Mouse (Mus musculus): Measurements from ENCODE around the gene Elavl1. TPM values are rescaled to one million over a fixed set of nuclear protein-coding genes. Genes with fewer than 3 reads are reported as not detected.
A peak's percentile ranks its signal among the peaks of the same experiment; 100 is the strongest.

Elavl1 gene
- polyA plus RNA-seq, 1 experiment, result 28.2 TPM

- Histone ChIP-seq H3K4me1 (ENCODE audit: control insufficient read depth, insufficient read depth, low read length) (peaks cover 11% of the 10 kb centered on the region), H3K27me3 (ENCODE audit: control insufficient read depth, insufficient read depth, low read length) (no peaks in the 10 kb centered on the region), H3K36me3 (ENCODE audit: control insufficient read depth, insufficient read depth, low read length) (no peaks in the 10 kb centered on the region), H3K27ac (ENCODE audit: control insufficient read depth, insufficient read depth, low read depth, low read length) (peak overlapping the region; percentile 65), H3K4me3 (ENCODE audit: control insufficient read depth, low read depth, low read length) (peak overlapping the region; percentile 10; the same call in 1 of the 2 replicates)
- TF ChIP-seq CTCF (IDR thresholded peaks at IDR 0.05; ENCODE audit: control insufficient read depth, insufficient read depth, insufficient replicate concordance, low read depth, low read length) (no peak), POLR2A (IDR thresholded peaks at IDR 0.05; ENCODE audit: control insufficient read depth, low read depth, low read length) (no peak)
Measured at GRCm38 (mm10) chr8:4347661-4348060, 22.4 kb upstream of the Elavl1 start.

GRCm38 (mm10) chr8:4340207-4340606, 15.0 kb upstream of the Elavl1 start:
- H3K27me3 ChIP-seq (ENCODE audit: control insufficient read depth, insufficient read depth, low read length), result no peaks in the 10 kb centered on the region
- H3K27ac ChIP-seq (ENCODE audit: control insufficient read depth, insufficient read depth, low read depth, low read length), result no peak overlapping the region
- H3K36me3 ChIP-seq (ENCODE audit: control insufficient read depth, insufficient read depth, low read length), result peaks cover 3% of the 10 kb centered on the region
- no peak overlapping the region for H3K4me3 ChIP-seq (ENCODE audit: control insufficient read depth, low read depth, low read length)
- H3K4me1 ChIP-seq (ENCODE audit: control insufficient read depth, insufficient read depth, low read length), result no peaks in the 10 kb centered on the region
- no peak for TF ChIP-seq POLR2A (IDR thresholded peaks at IDR 0.05; ENCODE audit: control insufficient read depth, low read depth, low read length)
- no peak for TF ChIP-seq CTCF (IDR thresholded peaks at IDR 0.05; ENCODE audit: control insufficient read depth, insufficient read depth, insufficient replicate concordance, low read depth, low read length)

GRCm38 (mm10) chr8:4335678-4336077, 10.5 kb upstream of the Elavl1 start:
- Histone ChIP-seq H3K27me3 (ENCODE audit: control insufficient read depth, insufficient read depth, low read length) (no peaks in the 10 kb centered on the region), H3K4me3 (ENCODE audit: control insufficient read depth, low read depth, low read length) (no peak overlapping the region), H3K4me1 (ENCODE audit: control insufficient read depth, insufficient read depth, low read length) (no peaks in the 10 kb centered on the region), H3K36me3 (ENCODE audit: control insufficient read depth, insufficient read depth, low read length) (peaks cover 4% of the 10 kb centered on the region), H3K27ac (ENCODE audit: control insufficient read depth, insufficient read depth, low read depth, low read length) (no peak overlapping the region)
- TF ChIP-seq POLR2A (IDR thresholded peaks at IDR 0.05; ENCODE audit: control insufficient read depth, low read depth, low read length) (no peak), CTCF (IDR thresholded peaks at IDR 0.05; ENCODE audit: control insufficient read depth, insufficient read depth, insufficient replicate concordance, low read depth, low read length) (no peak)

- no peak overlapping the region for H3K27ac ChIP-seq (ENCODE audit: control insufficient read depth, insufficient read depth, low read depth, low read length)
- no peaks in the 10 kb centered on the region for H3K27me3 ChIP-seq (ENCODE audit: control insufficient read depth, insufficient read depth, low read length)
- TF ChIP-seq CTCF (IDR thresholded peaks at IDR 0.05; ENCODE audit: control insufficient read depth, insufficient read depth, insufficient replicate concordance, low read depth, low read length), result no peak
- no peak for TF ChIP-seq POLR2A (IDR thresholded peaks at IDR 0.05; ENCODE audit: control insufficient read depth, low read depth, low read length)
- H3K4me1 ChIP-seq (ENCODE audit: control insufficient read depth, insufficient read depth, low read length), result no peaks in the 10 kb centered on the region
- H3K4me3 ChIP-seq (ENCODE audit: control insufficient read depth, low read depth, low read length), result no peak overlapping the region
- peaks cover 5% of the 10 kb centered on the region for H3K36me3 ChIP-seq (ENCODE audit: control insufficient read depth, insufficient read depth, low read length)
Measured at GRCm38 (mm10) chr8:4333966-4334365, 8.8 kb upstream of the Elavl1 start.

- H3K27me3 ChIP-seq (ENCODE audit: control insufficient read depth, insufficient read depth, low read length), result no peaks in the 10 kb centered on the region
- TF ChIP-seq POLR2A (IDR thresholded peaks at IDR 0.05; ENCODE audit: control insufficient read depth, low read depth, low read length), result no peak
- no peak for TF ChIP-seq CTCF (IDR thresholded peaks at IDR 0.05; ENCODE audit: control insufficient read depth, insufficient read depth, insufficient replicate concordance, low read depth, low read length)
- no peak overlapping the region for H3K27ac ChIP-seq (ENCODE audit: control insufficient read depth, insufficient read depth, low read depth, low read length)
- H3K4me1 ChIP-seq (ENCODE audit: control insufficient read depth, insufficient read depth, low read length), result peaks cover 2% of the 10 kb centered on the region; the same call in 1 of the 2 replicates
- H3K36me3 ChIP-seq (ENCODE audit: control insufficient read depth, insufficient read depth, low read length), result peaks cover 3% of the 10 kb centered on the region; the same call in 1 of the 2 replicates
- H3K4me3 ChIP-seq (ENCODE audit: control insufficient read depth, low read depth, low read length), result no peak overlapping the region
Measured at GRCm38 (mm10) chr8:4329000-4329399, 3.8 kb upstream of the Elavl1 start.

- peaks cover 4% of the 10 kb centered on the region for H3K4me1 ChIP-seq (ENCODE audit: control insufficient read depth, insufficient read depth, low read length)
- peaks cover 2% of the 10 kb centered on the region; the same call in 1 of the 2 replicates for H3K36me3 ChIP-seq (ENCODE audit: control insufficient read depth, insufficient read depth, low read length)
- H3K27me3 ChIP-seq (ENCODE audit: control insufficient read depth, insufficient read depth, low read length), result no peaks in the 10 kb centered on the region
- peak overlapping the region; percentile 99 for H3K4me3 ChIP-seq (ENCODE audit: control insufficient read depth, low read depth, low read length)
- peak overlapping the region; percentile 99 for H3K27ac ChIP-seq (ENCODE audit: control insufficient read depth, insufficient read depth, low read depth, low read length)
- TF ChIP-seq CTCF (IDR thresholded peaks at IDR 0.05; ENCODE audit: control insufficient read depth, insufficient read depth, insufficient replicate concordance, low read depth, low read length) (no peak), POLR2A (IDR thresholded peaks at IDR 0.05; ENCODE audit: control insufficient read depth, low read depth, low read length) (no peak)
Measured at GRCm38 (mm10) chr8:4325751-4326036, 481 bp upstream of the Elavl1 start.

- no peaks in the 10 kb centered on the region for H3K27me3 ChIP-seq (ENCODE audit: control insufficient read depth, insufficient read depth, low read length)
- TF ChIP-seq CTCF (IDR thresholded peaks at IDR 0.05; ENCODE audit: control insufficient read depth, insufficient read depth, insufficient replicate concordance, low read depth, low read length) (no peak), POLR2A (IDR thresholded peaks at IDR 0.05; ENCODE audit: control insufficient read depth, low read depth, low read length) (no peak; the same call in 1 of the 2 replicates)
- peak overlapping the region; percentile 99 for H3K4me3 ChIP-seq (ENCODE audit: control insufficient read depth, low read depth, low read length)
- peaks cover 4% of the 10 kb centered on the region for H3K36me3 ChIP-seq (ENCODE audit: control insufficient read depth, insufficient read depth, low read length)
- peak overlapping the region; percentile 92 for H3K27ac ChIP-seq (ENCODE audit: control insufficient read depth, insufficient read depth, low read depth, low read length)
- H3K4me1 ChIP-seq (ENCODE audit: control insufficient read depth, insufficient read depth, low read length), result peaks cover 4% of the 10 kb centered on the region
Measured at GRCm38 (mm10) chr8:4324525-4324924, 688 bp downstream of the Elavl1 start.

- Histone ChIP-seq H3K27ac (ENCODE audit: control insufficient read depth, insufficient read depth, low read depth, low read length) (no peak overlapping the region), H3K36me3 (ENCODE audit: control insufficient read depth, insufficient read depth, low read length) (peaks cover 2% of the 10 kb centered on the region), H3K27me3 (ENCODE audit: control insufficient read depth, insufficient read depth, low read length) (no peaks in the 10 kb centered on the region)
Measured at GRCm38 (mm10) chr8:4323917-4324316, 1.3 kb downstream of the Elavl1 start.

More at GRCm38 (mm10) chr8:4323917-4324316, 1.3 kb downstream of the Elavl1 start:
- TF ChIP-seq CTCF (IDR thresholded peaks at IDR 0.05; ENCODE audit: control insufficient read depth, insufficient read depth, insufficient replicate concordance, low read depth, low read length), result no peak
- TF ChIP-seq POLR2A (IDR thresholded peaks at IDR 0.05; ENCODE audit: control insufficient read depth, low read depth, low read length), result no peak
- Histone ChIP-seq H3K4me1 (ENCODE audit: control insufficient read depth, insufficient read depth, low read length) (peaks cover 4% of the 10 kb centered on the region), H3K4me3 (ENCODE audit: control insufficient read depth, low read depth, low read length) (peak overlapping the region; percentile 99)
